Mouse (Mus musculus) Patski (cell line): ENCODE data around the gene Trmt44. TPM values are rescaled to one million over a fixed set of nuclear protein-coding genes. Genes with fewer than 3 reads are reported as not detected.
A peak's percentile ranks its signal among the peaks of the same experiment; 100 is the strongest.

ENCODE experiments used
- ATAC-seq: fragments of 100-300 bp; one replicate; pipeline ENCODE4 v1.8.0; 2021
- CTCF ChIA-PET: fragments of 350-600 bp; sonication (Branson Sonifier 250); formaldehyde crosslinking; loops from one replicate; lab custom pipeline; 2022; ENCODE audit warnings: inconsistent platforms; lab: Charles Lee
- POLR2A ChIA-PET: fragments of 350-600 bp; sonication (Branson Sonifier 250); formaldehyde crosslinking; loops from one replicate; lab custom pipeline; 2022; ENCODE audit warnings: antibody characterized with exemption, inconsistent platforms; lab: Charles Lee
- DNase-seq: peaks from one replicate; pipeline ENCODE4 v3.0.0-alpha.2; 2011; ENCODE audit warnings: low read depth, low spot score
- H3K27me3 ChIP-seq: fragments of 371-371 bp; one replicate; pipeline ENCODE4 v1.5.1; 2021
- CTCF ChIP-seq: fragments of 100-300 bp; IDR thresholded peaks from one replicate; pipeline ENCODE4 v1.5.1; 2021
- in situ Hi-C: fragments of 300-500 bp; cut with MboI; formaldehyde crosslinking; loops from 3 replicates; pipeline ENCODE4 v1.11.1; 2018; ENCODE audit warnings: low pct_unique_long_range_greater_than_20kb, mixed read lengths
- polyA plus RNA-seq: library from polyadenylated mRNA; unstranded; gene quantifications from one replicate; pipeline ENCODE4 v1.2.3, GENCODE M21; 2021

The Trmt44 gene
- polyA plus RNA-seq, 1 experiment from 2014 or later, result 6.1 TPM

GRCm38 (mm10) chr5:35552838-35553539, 21.9 kb downstream of the Trmt44 start:
- TF ChIP-seq CTCF, result no peak
- in situ Hi-C loops, result no loop called here
- no peak for ATAC-seq
- CTCF ChIA-PET, result interaction anchor here (0.8 to 1.6 kb wide), 3 partner anchors 8 to 202 kb away, joined by 3 read pairs; no protein-coding TSS in a partner anchor
- no peak for DNase-seq
- POLR2A ChIA-PET, result interaction anchor here (1.1 kb wide), 1 partner anchor 14 kb away, joined by 3 read pairs; no protein-coding TSS in a partner anchor
- H3K27me3 ChIP-seq, result no peaks in the 10 kb centered on the region

- H3K27me3 ChIP-seq, result no peaks in the 10 kb centered on the region
- in situ Hi-C loops, result no loop called here
- DNase-seq (no peak), ATAC-seq (no peak)
- CTCF ChIA-PET, result interaction anchor here (0.9 to 1.6 kb wide), 3 partner anchors 9 to 203 kb away, joined by 3 read pairs; no protein-coding TSS in a partner anchor
- TF ChIP-seq CTCF, result no peak
- POLR2A ChIA-PET, result interaction anchor here (1.1 kb wide), 1 partner anchor 15 kb away, joined by 3 read pairs; no protein-coding TSS in a partner anchor
Observed at GRCm38 (mm10) chr5:35551855-35552837, 22.7 kb downstream of the Trmt44 start.

GRCm38 (mm10) chr5:35546127-35546526, 28.7 kb downstream of the Trmt44 start:
- no peak for DNase-seq
- in situ Hi-C loops, result no loop called here
- CTCF ChIA-PET, result interaction anchor here (1.3 kb wide), 1 partner anchor 11 kb away, joined by 3 read pairs; no protein-coding TSS in a partner anchor
- POLR2A ChIA-PET, result no interaction called here
- no peak for ATAC-seq
- peaks cover 5% of the 10 kb centered on the region for H3K27me3 ChIP-seq
- no peak for TF ChIP-seq CTCF

GRCm38 (mm10) chr5:35541059-35541790, 33.6 kb downstream of the Trmt44 start:
- no peak for DNase-seq
- CTCF ChIA-PET, result interaction anchor here (1.0 to 1.3 kb wide), 2 partner anchors 11 to 15 kb away, joined by 3 to 4 read pairs; no protein-coding TSS in a partner anchor
- H3K27me3 ChIP-seq, result peaks cover 5% of the 10 kb centered on the region
- no peak for ATAC-seq
- POLR2A ChIA-PET, result no interaction called here
- in situ Hi-C loops, result no loop called here
- no peak for TF ChIP-seq CTCF

GRCm38 (mm10) chr5:35540555-35540954, 34.3 kb downstream of the Trmt44 start:
- TF ChIP-seq CTCF, result no peak
- peaks cover 5% of the 10 kb centered on the region for H3K27me3 ChIP-seq
- ATAC-seq (no peak), DNase-seq (no peak)
- in situ Hi-C loops, result no loop called here
- CTCF ChIA-PET, result interaction anchor here (1.3 kb wide), 1 partner anchor 11 kb away, joined by 4 read pairs; no protein-coding TSS in a partner anchor
- POLR2A ChIA-PET, result no interaction called here

- CTCF ChIA-PET, result no interaction called here
- DNase-seq (no peak), ATAC-seq (no peak)
- TF ChIP-seq CTCF, result no peak
- in situ Hi-C loops, result no loop called here
- peaks cover 5% of the 10 kb centered on the region for H3K27me3 ChIP-seq
- POLR2A ChIA-PET, result interaction anchor here (0.7 kb wide), 1 partner anchor 169 kb away, joined by 3 read pairs; no protein-coding TSS in a partner anchor
Observed at GRCm38 (mm10) chr5:35539576-35539975, 35.3 kb downstream of the Trmt44 start.

- in situ Hi-C loops, result no loop called here
- no peak for ATAC-seq
- no peak for DNase-seq
- no peaks in the 10 kb centered on the region for H3K27me3 ChIP-seq
- POLR2A ChIA-PET, result no interaction called here
- CTCF ChIA-PET, result no interaction called here
- TF ChIP-seq CTCF, result no peak
Observed at GRCm38 (mm10) chr5:35538022-35538421, 36.8 kb downstream of the Trmt44 start.

- DNase-seq, result no peak
- no peaks in the 10 kb centered on the region for H3K27me3 ChIP-seq
- no peak for TF ChIP-seq CTCF
- ChIA-PET POLR2A (no interaction called here), CTCF (interaction anchor here (1.6 kb wide), 2 partner anchors 14 to 22 kb away, joined by 6 to 7 read pairs; no protein-coding TSS in a partner anchor)
- in situ Hi-C loops, result no loop called here
- ATAC-seq, result no peak
Observed at GRCm38 (mm10) chr5:35537474-35537873, 37.4 kb downstream of the Trmt44 start.

GRCm38 (mm10) chr5:35536271-35536670, 38.6 kb downstream of the Trmt44 start:
- no peak for ATAC-seq
- no peaks in the 10 kb centered on the region for H3K27me3 ChIP-seq
- in situ Hi-C loops, result no loop called here
- ChIA-PET CTCF (interaction anchor here (1.0 to 1.6 kb wide), 4 partner anchors 11 to 26 kb away, joined by 3 to 7 read pairs (median 4); no protein-coding TSS in a partner anchor), POLR2A (no interaction called here)
- no peak for DNase-seq
- peak; percentile 65 for TF ChIP-seq CTCF

- DNase-seq (no peak), ATAC-seq (no peak)
- ChIA-PET POLR2A (no interaction called here), CTCF (interaction anchor here (1.5 kb wide), 1 partner anchor 36 kb away, joined by 3 read pairs; no protein-coding TSS in a partner anchor)
- TF ChIP-seq CTCF, result no peak
- in situ Hi-C loops, result no loop called here
- H3K27me3 ChIP-seq, result no peaks in the 10 kb centered on the region
Observed at GRCm38 (mm10) chr5:35531586-35531985, 43.3 kb downstream of the Trmt44 start.
